Mouse (Mus musculus) T-helper 2 cell (primary cell): Measurements from ENCODE around the gene Bcl2.

Experiments used
- in situ Hi-C: fragments of 300-600 bp; cut with MboI, MseI; formaldehyde crosslinking; loops from one replicate; pipeline ENCODE4 v1.15.1; 2025; ENCODE audit warnings: high pct_unique_total_duplicates

The Bcl2 gene

GRCm38 (mm10) chr1:106523009-106523408 lies 191.1 kb downstream of the Bcl2 start:
- in situ Hi-C loops: loop anchor here (25.0 kb wide), 1 partner anchor 214 kb away; no protein-coding TSS in a partner anchor

- in situ Hi-C loops: loop anchor here (5.0 to 25.0 kb wide), 3 partner anchors 40 to 220 kb away; no protein-coding TSS in a partner anchor
Observed at GRCm38 (mm10) chr1:106517591-106518177, 196.4 kb downstream of the Bcl2 start.

GRCm38 (mm10) chr1:106517099-106517498 lies 197.0 kb downstream of the Bcl2 start:
- in situ Hi-C loops: loop anchor here (5.0 to 25.0 kb wide), 3 partner anchors 40 to 220 kb away; no protein-coding TSS in a partner anchor

GRCm38 (mm10) chr1:106515611-106516010 lies 198.5 kb downstream of the Bcl2 start:
- in situ Hi-C loops: loop anchor here (5.0 to 25.0 kb wide), 3 partner anchors 42 to 222 kb away; no protein-coding TSS in a partner anchor

- in situ Hi-C loops: loop anchor here (10.0 to 25.0 kb wide), 2 partner anchors 101 to 223 kb away; no protein-coding TSS in a partner anchor
Observed at GRCm38 (mm10) chr1:106513890-106514643, 200.0 kb downstream of the Bcl2 start.

- in situ Hi-C loops: loop anchor here (10.0 to 25.0 kb wide), 2 partner anchors 101 to 224 kb away; no protein-coding TSS in a partner anchor
Observed at GRCm38 (mm10) chr1:106513481-106513880, 200.6 kb downstream of the Bcl2 start.

- in situ Hi-C loops: loop anchor here (10.0 to 25.0 kb wide), 2 partner anchors 103 to 226 kb away; no protein-coding TSS in a partner anchor
Observed at GRCm38 (mm10) chr1:106511593-106511992, 202.5 kb downstream of the Bcl2 start.

GRCm38 (mm10) chr1:106507556-106507955 lies 206.5 kb downstream of the Bcl2 start:
- in situ Hi-C loops: loop anchor here (25.0 kb wide), 1 partner anchor 230 kb away; no protein-coding TSS in a partner anchor

- in situ Hi-C loops: loop anchor here (5.0 to 25.0 kb wide), 2 partner anchors 97 to 233 kb away; no protein-coding TSS in a partner anchor
Observed at GRCm38 (mm10) chr1:106503910-106504309, 210.2 kb downstream of the Bcl2 start.

- in situ Hi-C loops: loop anchor here (5.0 to 25.0 kb wide), 2 partner anchors 96 to 234 kb away; no protein-coding TSS in a partner anchor
Observed at GRCm38 (mm10) chr1:106503407-106503806, 210.7 kb downstream of the Bcl2 start.

- in situ Hi-C loops: no loop called here
Observed at GRCm38 (mm10) chr1:106497999-106498398, 216.1 kb downstream of the Bcl2 start.
